Mouse (Mus musculus) layer of hippocampus, adult 11-12 months (tissue): Measurements from ENCODE around the gene Rpl19.
A peak's percentile ranks its signal among the peaks of the same experiment; 100 is the strongest.

Source experiments
- DNase-seq: peaks from one replicate; pipeline ENCODE4 v3.0.0; 2022; ENCODE audit warnings: low spot score

The Rpl19 gene

GRCm38 (mm10) chr11:98022253-98022554 lies 4.3 kb upstream of the Rpl19 start:
- DNase-seq: no peak

- DNase-seq: no peak
Observed at GRCm38 (mm10) chr11:98022555-98023371, 3.7 kb upstream of the Rpl19 start, which contains the start of gene Cacnb1. Gene Cacnb1, minus strand, starts transcription at chr11:98023034.

GRCm38 (mm10) chr11:98024516-98024915 lies 2.0 kb upstream of the Rpl19 start:
- no peak for DNase-seq

- DNase-seq: no peak
Observed at GRCm38 (mm10) chr11:98026248-98026569, 301 bp upstream of the Rpl19 start.

- DNase-seq: no peak
Observed at GRCm38 (mm10) chr11:98027297-98027688, 783 bp downstream of the Rpl19 start.

GRCm38 (mm10) chr11:98027785-98028184 lies 1.3 kb downstream of the Rpl19 start:
- DNase-seq: no peak

- no peak for DNase-seq
Observed at GRCm38 (mm10) chr11:98030701-98031442, 4.4 kb downstream of the Rpl19 start.

- peak; percentile 84 for DNase-seq
Observed at GRCm38 (mm10) chr11:98031443-98031770, 4.9 kb downstream of the Rpl19 start.

- DNase-seq: no peak
Observed at GRCm38 (mm10) chr11:98034061-98034460, 7.6 kb downstream of the Rpl19 start.

GRCm38 (mm10) chr11:98034840-98035239 lies 8.3 kb downstream of the Rpl19 start:
- DNase-seq: no peak

- DNase-seq: no peak
Observed at GRCm38 (mm10) chr11:98035977-98036377, 9.5 kb downstream of the Rpl19 start.

- no peak for DNase-seq
Observed at GRCm38 (mm10) chr11:98037871-98038270, 11.4 kb downstream of the Rpl19 start.

- DNase-seq: no peak
Observed at GRCm38 (mm10) chr11:98040975-98041374, 14.5 kb downstream of the Rpl19 start.

- no peak for DNase-seq
Observed at GRCm38 (mm10) chr11:98042741-98043140, 16.2 kb downstream of the Rpl19 start.

GRCm38 (mm10) chr11:98044074-98044473 lies 17.6 kb downstream of the Rpl19 start:
- DNase-seq: no peak

GRCm38 (mm10) chr11:98045596-98045995 lies 19.1 kb downstream of the Rpl19 start:
- DNase-seq: no peak

GRCm38 (mm10) chr11:98046466-98046865 lies 20.0 kb downstream of the Rpl19 start:
- no peak for DNase-seq

GRCm38 (mm10) chr11:98047745-98048144 lies 21.2 kb downstream of the Rpl19 start:
- DNase-seq: peak; percentile 60

- DNase-seq: no peak
Observed at GRCm38 (mm10) chr11:98049672-98050519, 23.4 kb downstream of the Rpl19 start.

GRCm38 (mm10) chr11:98050520-98050815 lies 24.0 kb downstream of the Rpl19 start:
- no peak for DNase-seq

GRCm38 (mm10) chr11:98050940-98051339 lies 24.4 kb downstream of the Rpl19 start:
- no peak for DNase-seq

- no peak for DNase-seq
Observed at GRCm38 (mm10) chr11:98051611-98052128, 25.2 kb downstream of the Rpl19 start.
